Mouse (Mus musculus) spleen, adult 2 months (tissue): ENCODE data around the gene Krt84. TPM values are rescaled to one million over a fixed set of nuclear protein-coding genes. Genes with fewer than 3 reads are reported as not detected.
"Not testable (repeated sequence)": the region's sequence is repeated elsewhere in the genome, so short reads cannot be mapped to it uniquely, and the experiment has no call there.

Source experiments
- DNase-seq, 2 experiments: peaks; one replicate each; pipeline versions ENCODE4 v3.0.0 to v3.0.0-alpha.2; 2012 to 2021; ENCODE audit warnings: low spot score in 2 of 2, low read depth in 1 of 2
- H3K27ac ChIP-seq: fragments of 200-500 bp; 2 replicates; pipeline ENCODE4 v1.5.1; 2012; ENCODE audit warnings: low read length, inconsistent platforms; ENCODE audit not compliant: insufficient read depth
- H3K27me3 ChIP-seq: fragments of 200-500 bp; 2 replicates; pipeline ENCODE4 v1.6.1; 2012; ENCODE audit warnings: mild to moderate bottlenecking, moderate library complexity, low read length, inconsistent platforms; ENCODE audit not compliant: control insufficient read depth, insufficient read depth
- H3K36me3 ChIP-seq: fragments of 200-500 bp; 2 replicates; pipeline ENCODE4 v1.6.1; 2012; ENCODE audit warnings: mild to moderate bottlenecking, low read length, inconsistent platforms; ENCODE audit not compliant: control insufficient read depth, insufficient read depth
- H3K4me1 ChIP-seq: fragments of 200-500 bp; 2 replicates; pipeline ENCODE4 v1.6.1; 2011; ENCODE audit warnings: inconsistent platforms; ENCODE audit not compliant: control insufficient read depth, insufficient read depth, insufficient read length
- H3K4me3 ChIP-seq: fragments of 200-500 bp; 2 replicates; pipeline ENCODE4 v1.5.1; 2011; ENCODE audit warnings: mild to moderate bottlenecking, inconsistent platforms; ENCODE audit not compliant: insufficient read depth, insufficient read length; ENCODE audit errors: extremely low read depth
- CTCF ChIP-seq: fragments of 200-500 bp; IDR thresholded peaks from 2 replicates; pipeline ENCODE4 v1.5.1; 2011; ENCODE audit warnings: mild to moderate bottlenecking, inconsistent platforms; ENCODE audit not compliant: insufficient read depth, insufficient read length, insufficient replicate concordance; ENCODE audit errors: extremely low read depth
- POLR2A ChIP-seq: fragments of 200-500 bp; IDR thresholded peaks from 2 replicates; pipeline ENCODE4 v1.6.1; 2011; ENCODE audit warnings: low read depth, low read length, inconsistent platforms
- WGBS: fragments of 180-500 bp; shearing (Covaris S2); methylation state at CpG from one replicate; pipeline ENCODE4 v1.1.7; 2018; 5-methylcytosine and 5-hydroxymethylcytosine counted together
- polyA plus RNA-seq: library from polyadenylated mRNA; depleted of rRNA; stranded (reverse); fragments of >200 nt; gene quantifications from 2 replicates; pipeline ENCODE4 v1.2.3, GENCODE M21; 2012

Gene Krt84
- polyA plus RNA-seq, 1 experiment: not detected

GRCm38 (mm10) chr15:101536054-101536850, 3.6 kb upstream of the Krt84 start:
- H3K4me3 ChIP-seq: no peak overlapping the region
- WGBS: 41% methylated on average over 9 of the region's 9 CpGs

DNA sequence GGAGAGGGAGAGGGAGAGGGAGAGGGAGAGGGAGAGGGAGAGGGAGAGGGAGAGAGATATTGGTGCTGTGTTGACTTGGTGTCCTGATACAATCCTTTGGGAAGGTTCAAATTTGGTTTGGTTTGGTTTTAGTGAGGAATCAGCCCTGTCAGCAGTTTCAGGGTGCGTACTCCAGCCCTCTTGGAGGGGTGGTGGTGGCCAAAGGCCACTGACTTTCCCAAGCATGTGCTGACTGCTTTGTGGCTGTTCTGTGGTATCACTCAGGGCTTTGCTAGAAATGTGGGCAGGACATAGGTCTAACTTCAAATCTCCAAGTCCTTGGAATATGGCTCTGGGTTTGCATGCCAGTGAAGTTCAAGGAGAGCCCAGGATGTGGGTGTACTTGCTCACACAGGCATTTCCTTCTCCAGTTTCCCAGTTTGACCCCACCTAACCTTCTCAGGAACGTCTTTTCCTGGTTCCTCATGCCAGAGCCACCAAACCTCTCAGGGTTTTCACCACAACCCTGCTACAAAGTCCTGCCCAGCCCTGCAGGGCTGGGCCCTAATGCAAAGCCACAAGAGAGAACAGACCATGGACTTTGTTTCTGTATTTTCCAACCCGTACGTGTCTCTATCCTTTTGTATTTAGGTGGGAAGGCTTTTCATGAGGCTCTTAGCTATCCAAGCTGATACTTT, 9.9 kb downstream of the Krt84 start:
- Histone ChIP-seq H3K4me1 (no peaks in the 10 kb centered on the region), H3K27me3 (no peaks in the 10 kb centered on the region)
- TF ChIP-seq POLR2A: no peak
- no peak for TF ChIP-seq CTCF

More at GRCm38 (mm10) chr15:101536054-101536850, 3.6 kb upstream of the Krt84 start:
- no peaks in the 10 kb centered on the region for H3K36me3 ChIP-seq
- TF ChIP-seq POLR2A: no peak
- TF ChIP-seq CTCF: no peak
- H3K27ac ChIP-seq: no peak overlapping the region
- H3K27me3 ChIP-seq: no peaks in the 10 kb centered on the region
- no peak for DNase-seq
- H3K4me1 ChIP-seq: no peaks in the 10 kb centered on the region

GRCm38 (mm10) chr15:101519792-101520191, 12.8 kb downstream of the Krt84 start:
- Histone ChIP-seq H3K27me3 (no peaks in the 10 kb centered on the region), H3K27ac (no peak overlapping the region), H3K36me3 (no peaks in the 10 kb centered on the region), H3K4me1 (no peaks in the 10 kb centered on the region), H3K4me3 (no peak overlapping the region)
- TF ChIP-seq CTCF (peak; percentile 64; the same call in 1 of the 2 replicates), POLR2A (no peak)
- peak in 1 of 2 experiments; percentile 14 for DNase-seq
- 12% methylated on average over 2 of the region's 2 CpGs for WGBS

More for the DNA sequence above, 9.9 kb downstream of the Krt84 start:
- no peak for DNase-seq
- Histone ChIP-seq H3K4me3 (no peak overlapping the region), H3K36me3 (no peaks in the 10 kb centered on the region), H3K27ac (no peak overlapping the region)
- 58% methylated on average over 4 of the region's 4 CpGs for WGBS

GRCm38 (mm10) chr15:101517161-101517560, 15.5 kb downstream of the Krt84 start, which contains the start of gene Gm49425:
Gene Gm49425, minus strand, starts transcription at chr15:101517261.
- H3K36me3 ChIP-seq, H3K4me3 ChIP-seq, H3K27me3 ChIP-seq, H3K4me1 ChIP-seq, DNase-seq, H3K27ac ChIP-seq: not testable (repeated sequence)
- 64% methylated on average over 2 of the region's 2 CpGs for WGBS

DNA sequence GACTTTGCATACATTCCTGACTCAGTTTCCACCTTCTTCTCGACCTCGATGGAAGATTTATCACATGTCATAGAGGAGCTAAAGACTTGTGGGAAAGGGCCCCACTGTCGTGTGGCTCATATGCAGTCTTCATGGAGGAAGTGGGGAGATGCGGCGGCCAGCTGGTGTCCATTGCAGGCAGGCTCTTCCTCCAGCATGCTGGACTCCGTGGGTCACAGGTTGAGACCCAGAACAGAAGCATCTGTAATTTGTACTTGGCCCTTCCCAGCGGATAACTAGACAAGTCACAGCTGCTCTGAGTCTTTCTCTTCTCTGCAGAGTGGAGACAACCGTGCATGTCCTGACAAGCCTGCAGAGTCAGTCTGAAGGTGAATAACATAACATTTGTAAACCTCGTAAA, 24.4 kb downstream of the Krt84 start:
- DNase-seq: no peak
- TF ChIP-seq CTCF (no peak), POLR2A (no peak)
- no peak overlapping the region for H3K4me3 ChIP-seq
- H3K27me3 ChIP-seq: no peaks in the 10 kb centered on the region
- 65% methylated on average over 9 of the region's 9 CpGs for WGBS
- H3K4me1 ChIP-seq: no peaks in the 10 kb centered on the region
- H3K27ac ChIP-seq: no peak overlapping the region
- no peaks in the 10 kb centered on the region for H3K36me3 ChIP-seq

DNA sequence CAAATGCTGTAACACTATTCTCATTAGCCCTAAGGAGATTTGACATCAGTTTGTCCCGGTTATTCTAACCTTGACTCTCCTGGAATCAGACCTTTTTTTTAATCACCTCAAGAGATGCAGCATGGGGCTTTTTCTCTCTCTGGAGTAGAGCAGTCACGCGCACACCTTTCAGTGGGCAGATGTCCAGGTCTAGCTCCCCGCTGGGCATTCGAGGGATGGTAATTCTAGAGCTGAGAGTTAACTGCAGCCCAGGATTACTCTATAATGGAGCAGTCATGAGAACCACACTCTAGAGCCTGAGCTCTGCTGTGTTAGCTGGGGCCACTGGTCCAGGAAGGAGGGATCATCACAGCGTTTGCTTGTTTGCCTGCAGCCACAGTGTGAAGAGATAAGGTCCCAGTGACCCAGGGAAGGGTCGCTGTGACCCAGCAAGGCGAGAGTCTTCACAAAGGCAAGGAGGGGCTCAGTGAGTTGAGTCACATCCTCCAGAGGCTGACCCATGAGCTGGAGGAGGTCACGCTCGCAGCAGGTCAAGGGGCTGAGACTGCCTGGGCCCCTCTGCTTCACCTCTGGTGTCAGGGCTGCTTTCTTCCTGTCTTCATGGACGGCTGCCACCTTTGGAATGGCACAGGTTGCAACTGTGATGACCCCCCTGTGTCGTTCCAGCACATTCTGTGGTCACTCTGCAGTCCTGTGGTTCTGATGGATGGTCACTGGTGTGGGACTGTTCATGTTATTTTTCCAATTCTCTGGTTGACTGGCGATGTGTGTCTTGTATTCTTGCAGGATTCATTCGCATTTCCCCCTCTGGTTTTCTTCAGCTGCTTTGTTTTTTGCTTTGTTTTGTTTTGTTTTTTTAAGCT, 25.5 kb downstream of the Krt84 start:
- H3K4me3 ChIP-seq: no peak overlapping the region
- H3K27me3 ChIP-seq: no peaks in the 10 kb centered on the region
- 68% methylated on average over 14 of the region's 14 CpGs for WGBS
- H3K27ac ChIP-seq: no peak overlapping the region
- H3K4me1 ChIP-seq: no peaks in the 10 kb centered on the region
- DNase-seq: no peak
- no peaks in the 10 kb centered on the region for H3K36me3 ChIP-seq
- TF ChIP-seq POLR2A (no peak), CTCF (no peak)

DNA sequence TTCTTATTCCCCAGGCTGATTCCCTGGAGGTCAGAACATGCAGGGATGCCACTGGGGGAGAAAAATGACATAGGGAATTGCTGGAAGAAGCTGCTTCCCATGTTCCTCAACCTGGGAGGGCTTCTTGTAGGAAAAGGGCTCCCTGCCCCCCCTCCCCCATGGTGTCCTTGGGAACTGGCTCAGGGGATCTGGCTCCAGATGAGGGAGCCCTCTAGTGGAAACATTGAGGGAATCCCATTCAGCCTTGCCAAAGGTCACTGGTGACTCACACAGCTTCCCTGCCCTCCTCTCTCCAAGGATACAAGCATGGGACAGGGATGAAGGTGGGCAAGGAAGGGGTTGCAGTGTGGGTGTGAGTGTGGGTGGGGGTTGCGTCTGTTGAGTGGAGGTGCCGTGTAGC, 35.4 kb downstream of the Krt84 start:
- DNase-seq: no peak
- 85% methylated on average over 2 of the region's 2 CpGs for WGBS

More for the DNA sequence above, 35.4 kb downstream of the Krt84 start:
- H3K27me3 ChIP-seq: no peaks in the 10 kb centered on the region
- TF ChIP-seq CTCF (no peak), POLR2A (no peak)
- H3K27ac ChIP-seq: no peak overlapping the region
- H3K4me3 ChIP-seq: no peak overlapping the region
- H3K4me1 ChIP-seq: no peaks in the 10 kb centered on the region
- H3K36me3 ChIP-seq: no peaks in the 10 kb centered on the region
